ENCODE assay signal across 13 mouse cellular contexts in genomic region chr3:121433359-121433758, GRCm38 (mm10). TPM values are rescaled to one million over a fixed set of nuclear protein-coding genes. Genes with fewer than 3 reads are reported as not detected.
A peak's percentile ranks its signal among the peaks of the same experiment; 100 is the strongest.
DNase-seq lines count a peak whose midpoint lies in the region; ATAC-seq and TF ChIP-seq lines count a peak whose summit lies in the region.
"Had no signal": no experiment of that assay in that cellular context is flagged by ENCODE, and none has a peak within 500 bp of the region (broad histone marks: within the 10 kb centered on the region; RNA-seq: fewer than 3 reads in every experiment).

No protein-coding gene starts in this region.

- no peak for TF ChIP-seq CTCF in E14TG2a.4 (conservative IDR thresholded peaks at IDR 0.05; ENCODE audit: low read length)

- peak overlapping the region; percentile 60; the same call in 1 of the 2 replicates for H3K27ac ChIP-seq in hindbrain, embryonic 13.5 days
- H3K27ac ChIP-seq in hindbrain, embryonic 14.5 days: no peak overlapping the region
- no peak overlapping the region for H3K27ac ChIP-seq in ES-E14 (ENCODE audit: insufficient read depth, low read depth, low read length, poor library complexity, severe bottlenecking)
- H3K27ac ChIP-seq in limb, embryonic 12.5 days: peak overlapping the region; percentile 90

- in situ Hi-C loops in ES-E14 (cut with MboI; ENCODE audit: low sequenced_read_pairs in 2 of 2, unreplicated experiment in 2 of 2): no loop called here

- H3K9ac ChIP-seq in hindbrain, embryonic 13.5 days: no peak overlapping the region
- no peak overlapping the region for H3K9ac ChIP-seq in hindbrain, embryonic 14.5 days
- H3K9ac ChIP-seq in ES-E14 (ENCODE audit: insufficient read depth, low read depth, low read length, poor library complexity, severe bottlenecking): no peak overlapping the region
- H3K9ac ChIP-seq in limb, embryonic 12.5 days (replicated peaks): peak overlapping the region; percentile 23

- no peak overlapping the region for H3K4me2 ChIP-seq in hindbrain, embryonic 13.5 days
- H3K4me2 ChIP-seq in hindbrain, embryonic 14.5 days (replicated peaks): no peak overlapping the region
- peak overlapping the region; percentile 47 for H3K4me2 ChIP-seq in limb, embryonic 12.5 days

- no peak overlapping the region for H3K4me3 ChIP-seq in hindbrain, embryonic 13.5 days
- H3K4me3 ChIP-seq in hindbrain, embryonic 14.5 days (replicated peaks; ENCODE audit: low read length): no peak overlapping the region
- H3K4me3 ChIP-seq in E14TG2a.4 (replicated peaks; ENCODE audit: low read length) (peak overlapping the region; percentile 48), ES-E14 (ENCODE audit: insufficient read depth in 1 of 2, low read depth in 1 of 2, low read length in 2 of 2, poor library complexity in 1 of 2, severe bottlenecking in 1 of 2) (no peak overlapping the region)
- no peak overlapping the region; the same call in 1 of the 2 replicates for H3K4me3 ChIP-seq in limb, embryonic 12.5 days (replicated peaks)
- H3K4me3 ChIP-seq: erythroblast, embryonic 14.5 days; megakaryocyte, embryonic 14.5 days had no signal

- peaks cover 4% of the 10 kb centered on the region; the same call in 1 of the 2 replicates for H3K36me3 ChIP-seq in hindbrain, embryonic 13.5 days
- H3K36me3 ChIP-seq in hindbrain, embryonic 14.5 days (replicated peaks; ENCODE audit: control insufficient read depth, insufficient read depth): no peaks in the 10 kb centered on the region
- H3K36me3 ChIP-seq in E14TG2a.4 (ENCODE audit: insufficient read depth, low read length) (peaks cover 61% of the 10 kb centered on the region), ES-E14 (ENCODE audit: control insufficient read depth, insufficient read depth, low read length, poor library complexity, severe bottlenecking) (peaks cover 10% of the 10 kb centered on the region; the same call in 1 of the 2 replicates)
- peaks cover 31% of the 10 kb centered on the region; the same call in 1 of the 2 replicates for H3K36me3 ChIP-seq in limb, embryonic 12.5 days

- no peaks in the 10 kb centered on the region for H3K27me3 ChIP-seq in hindbrain, embryonic 13.5 days
- no peaks in the 10 kb centered on the region for H3K27me3 ChIP-seq in hindbrain, embryonic 14.5 days (ENCODE audit: control insufficient read depth, insufficient read depth, low read length)
- no peaks in the 10 kb centered on the region for H3K27me3 ChIP-seq in E14TG2a.4 (ENCODE audit: insufficient read depth, low read length)
- H3K27me3 ChIP-seq in limb, embryonic 12.5 days: no peaks in the 10 kb centered on the region

- 86% methylated on average over 6 of the region's 6 CpGs for WGBS in hindbrain, embryonic 13.5 days
- 81% methylated on average over 6 of the region's 6 CpGs for WGBS in hindbrain, embryonic 14.5 days
- 56% methylated on average over 6 of the region's 6 CpGs for WGBS in limb, embryonic 12.5 days

- peaks cover 94% of the 10 kb centered on the region for H3K4me1 ChIP-seq in hindbrain, embryonic 13.5 days (replicated peaks)
- H3K4me1 ChIP-seq in hindbrain, embryonic 14.5 days (replicated peaks; ENCODE audit: control insufficient read depth, insufficient read depth, low read length): peaks cover 67% of the 10 kb centered on the region
- H3K4me1 ChIP-seq in E14TG2a.4 (replicated peaks; ENCODE audit: low read depth, low read length) (peaks cover 98% of the 10 kb centered on the region), ES-E14 (ENCODE audit: control insufficient read depth in 2 of 2, insufficient read depth in 2 of 2, low read length in 2 of 2, poor library complexity in 1 of 2) (peaks cover 28 to 47% of the 10 kb centered on the region in 2 experiments)
- peaks cover 87% of the 10 kb centered on the region for H3K4me1 ChIP-seq in limb, embryonic 12.5 days (replicated peaks)

- DNase-seq in hindbrain, embryonic 14.5 days (ENCODE audit: low spot score): no peak
- no peak for DNase-seq in ES-E14 (ENCODE audit: low read depth, low spot score)
- DNase-seq in adrenal gland, postnatal 10 days: no peak
- DNase-seq in spleen, adult 18-20 months: no peak
- DNase-seq: cerebellum, adult 2 months; gastrocnemius, postnatal 10 days; kidney, postnatal 14 days had no signal

- H3K9me3 ChIP-seq in hindbrain, embryonic 13.5 days: no peaks in the 10 kb centered on the region
- H3K9me3 ChIP-seq in hindbrain, embryonic 14.5 days (ENCODE audit: control insufficient read depth, low read length): no peaks in the 10 kb centered on the region
- H3K9me3 ChIP-seq in E14TG2a.4 (ENCODE audit: low read length) (no peaks in the 10 kb centered on the region), ES-E14 (ENCODE audit: control insufficient read depth, insufficient read depth, low read depth, low read length) (no peaks in the 10 kb centered on the region)
- H3K9me3 ChIP-seq in limb, embryonic 12.5 days: no peaks in the 10 kb centered on the region
- H3K9me3 ChIP-seq: megakaryocyte, embryonic 14.5 days had no signal

- ATAC-seq in hindbrain, embryonic 13.5 days (ENCODE audit: low FRiP score): no peak
- no peak for ATAC-seq in hindbrain, embryonic 14.5 days (ENCODE audit: low FRiP score)
- ATAC-seq in limb, embryonic 12.5 days (ENCODE audit: insufficient number of reproducible peaks, insufficient read depth, low FRiP score, low TSS enrichment, low read depth): no peak

TF ChIP-seq in ES-E14, 5 proteins besides CTCF, POLR2A, EP300 and RAD21:
- TF ChIP-seq MAFK (IDR thresholded peaks at IDR 0.05; ENCODE audit: insufficient read depth, low read depth, low read length) (0 out of 2 replicates have a peak, but pooled peaks have one; percentile 46), ZC3H11A (IDR thresholded peaks at IDR 0.05; ENCODE audit: borderline replicate concordance, low read depth, low read length) (no peak)

RNA-seq across cellular contexts. Expression of gene Cnn3, which starts 7.1 kb away (rescaled TPM):
- 633 and 654 TPM in 2 replicates for polyA plus RNA-seq in hindbrain, embryonic 13.5 days (2015; fragmentation: Nextera tagmentation; extraction: Ambion mirVana)
- 436 and 444 TPM in 2 replicates for polyA plus RNA-seq in hindbrain, embryonic 14.5 days (2014; fragmentation: Nextera tagmentation; extraction: Ambion mirVana)
- 140 and 241 TPM in 2 replicates for total RNA-seq in ES-E14 (2012; rRNA removed)
- polyA plus RNA-seq in limb, embryonic 12.5 days (2016; fragmentation: Nextera tagmentation; extraction: Ambion mirVana): 852 and 858 TPM in 2 replicates
- 100 to 1,000 TPM; 148 to 215 TPM for total RNA-seq in adrenal gland, postnatal 10 days (2021)
- total RNA-seq: MEL had no signal

Comparison
In these comparisons a context has a peak if more than half of its experiments do, and no peak if none do; other contexts are left out.
1. H3K27ac ChIP-seq: peak in hindbrain, embryonic 13.5 days (single experiment) and limb, embryonic 12.5 days (single experiment); none in hindbrain, embryonic 14.5 days (single experiment) and ES-E14 (single experiment).